Mouse (Mus musculus): ENCODE measurements around the gene Sin3a.

Sin3a gene

GRCm38 (mm10) chr9:57071801-57072351 lies at the start of gene Sin3a:
Gene Sin3a, plus strand, starts transcription at chr9:57072040.
- no peaks in the 10 kb centered on the region for H3K36me3 ChIP-seq (ENCODE audit: control insufficient read depth, insufficient read depth, low read length, poor library complexity, severe bottlenecking)
- H3K27me3 ChIP-seq (ENCODE audit: control insufficient read depth, insufficient read depth, low read length, poor library complexity, severe bottlenecking), result no peaks in the 10 kb centered on the region
- DNase-seq (ENCODE audit: low read depth, low spot score), result peak; percentile 80

GRCm38 (mm10) chr9:57031756-57032155 lies 40.1 kb upstream of the Sin3a start:
- no peaks in the 10 kb centered on the region; the same call in 1 of the 2 replicates for H3K36me3 ChIP-seq (ENCODE audit: control insufficient read depth, insufficient read depth, low read length, poor library complexity, severe bottlenecking)
- H3K27me3 ChIP-seq (ENCODE audit: control insufficient read depth, insufficient read depth, low read length, poor library complexity, severe bottlenecking), result no peaks in the 10 kb centered on the region
- no peak for DNase-seq (ENCODE audit: low read depth, low spot score)

GRCm38 (mm10) chr9:57056237-57056636 lies 15.6 kb upstream of the Sin3a start:
- peak; percentile 85 for DNase-seq (ENCODE audit: low read depth, low spot score)
- no peaks in the 10 kb centered on the region for H3K27me3 ChIP-seq (ENCODE audit: control insufficient read depth, insufficient read depth, low read length, poor library complexity, severe bottlenecking)

GRCm38 (mm10) chr9:57064164-57064563 lies 7.7 kb upstream of the Sin3a start:
- H3K27me3 ChIP-seq (ENCODE audit: control insufficient read depth, insufficient read depth, low read length, poor library complexity, severe bottlenecking), result no peaks in the 10 kb centered on the region
- no peaks in the 10 kb centered on the region for H3K36me3 ChIP-seq (ENCODE audit: control insufficient read depth, insufficient read depth, low read length, poor library complexity, severe bottlenecking)
- DNase-seq (ENCODE audit: low read depth, low spot score), result no peak

More at GRCm38 (mm10) chr9:57056237-57056636, 15.6 kb upstream of the Sin3a start:
- 0 out of 2 replicates have a peak, but pooled peaks cover 1% of the 10 kb centered on the region for H3K36me3 ChIP-seq (ENCODE audit: control insufficient read depth, insufficient read depth, low read length, poor library complexity, severe bottlenecking)

GRCm38 (mm10) chr9:57068266-57068665 lies 3.6 kb upstream of the Sin3a start:
- no peaks in the 10 kb centered on the region for H3K36me3 ChIP-seq (ENCODE audit: control insufficient read depth, insufficient read depth, low read length, poor library complexity, severe bottlenecking)
- DNase-seq (ENCODE audit: low read depth, low spot score), result no peak
- H3K27me3 ChIP-seq (ENCODE audit: control insufficient read depth, insufficient read depth, low read length, poor library complexity, severe bottlenecking), result no peaks in the 10 kb centered on the region

GRCm38 (mm10) chr9:57070262-57070661 lies 1.6 kb upstream of the Sin3a start:
- no peaks in the 10 kb centered on the region for H3K27me3 ChIP-seq (ENCODE audit: control insufficient read depth, insufficient read depth, low read length, poor library complexity, severe bottlenecking)
- DNase-seq (ENCODE audit: low read depth, low spot score), result no peak
- H3K36me3 ChIP-seq (ENCODE audit: control insufficient read depth, insufficient read depth, low read length, poor library complexity, severe bottlenecking), result no peaks in the 10 kb centered on the region

GRCm38 (mm10) chr9:57070800-57071545 lies 867 bp upstream of the Sin3a start:
- DNase-seq (ENCODE audit: low read depth, low spot score), result no peak
- H3K36me3 ChIP-seq (ENCODE audit: control insufficient read depth, insufficient read depth, low read length, poor library complexity, severe bottlenecking), result no peaks in the 10 kb centered on the region
- no peaks in the 10 kb centered on the region for H3K27me3 ChIP-seq (ENCODE audit: control insufficient read depth, insufficient read depth, low read length, poor library complexity, severe bottlenecking)

- no peaks in the 10 kb centered on the region for H3K36me3 ChIP-seq (ENCODE audit: control insufficient read depth, insufficient read depth, low read length, poor library complexity, severe bottlenecking)
Measured at GRCm38 (mm10) chr9:57072526-57072988, 717 bp downstream of the Sin3a start.

GRCm38 (mm10) chr9:57072989-57073789 lies 1.3 kb downstream of the Sin3a start:
- DNase-seq (ENCODE audit: low read depth, low spot score), result peak; percentile 98
- Histone ChIP-seq H3K27me3 (ENCODE audit: control insufficient read depth, insufficient read depth, low read length, poor library complexity, severe bottlenecking) (no peaks in the 10 kb centered on the region), H3K36me3 (ENCODE audit: control insufficient read depth, insufficient read depth, low read length, poor library complexity, severe bottlenecking) (no peaks in the 10 kb centered on the region)

More at GRCm38 (mm10) chr9:57072526-57072988, 717 bp downstream of the Sin3a start:
- no peak for DNase-seq (ENCODE audit: low read depth, low spot score)
- no peaks in the 10 kb centered on the region for H3K27me3 ChIP-seq (ENCODE audit: control insufficient read depth, insufficient read depth, low read length, poor library complexity, severe bottlenecking)

- no peak for DNase-seq (ENCODE audit: low read depth, low spot score)
- Histone ChIP-seq H3K27me3 (ENCODE audit: control insufficient read depth, insufficient read depth, low read length, poor library complexity, severe bottlenecking) (no peaks in the 10 kb centered on the region), H3K36me3 (ENCODE audit: control insufficient read depth, insufficient read depth, low read length, poor library complexity, severe bottlenecking) (no peaks in the 10 kb centered on the region)
Measured at GRCm38 (mm10) chr9:57073790-57074094, 1.9 kb downstream of the Sin3a start.

GRCm38 (mm10) chr9:57074171-57074821 lies 2.5 kb downstream of the Sin3a start:
- DNase-seq (ENCODE audit: low read depth, low spot score), result peak; percentile 39
- no peaks in the 10 kb centered on the region for H3K27me3 ChIP-seq (ENCODE audit: control insufficient read depth, insufficient read depth, low read length, poor library complexity, severe bottlenecking)
- no peaks in the 10 kb centered on the region for H3K36me3 ChIP-seq (ENCODE audit: control insufficient read depth, insufficient read depth, low read length, poor library complexity, severe bottlenecking)

- DNase-seq (ENCODE audit: low read depth, low spot score), result peak; percentile 76
- Histone ChIP-seq H3K27me3 (ENCODE audit: control insufficient read depth, insufficient read depth, low read length, poor library complexity, severe bottlenecking) (no peaks in the 10 kb centered on the region), H3K36me3 (ENCODE audit: control insufficient read depth, insufficient read depth, low read length, poor library complexity, severe bottlenecking) (no peaks in the 10 kb centered on the region)
Measured at GRCm38 (mm10) chr9:57074822-57075603, 3.2 kb downstream of the Sin3a start.

- Histone ChIP-seq H3K36me3 (ENCODE audit: control insufficient read depth, insufficient read depth, low read length, poor library complexity, severe bottlenecking) (no peaks in the 10 kb centered on the region; the same call in 1 of the 2 replicates), H3K27me3 (ENCODE audit: control insufficient read depth, insufficient read depth, low read length, poor library complexity, severe bottlenecking) (no peaks in the 10 kb centered on the region)
- DNase-seq (ENCODE audit: low read depth, low spot score), result peak; percentile 99
Measured at GRCm38 (mm10) chr9:57075681-57076381, 4.0 kb downstream of the Sin3a start.

Measured in splenic B cell, adult 2 months (primary cell).